In genomic region chr6:99746275-99746674, GRCm38 (mm10) we compare ENCODE assay signal across 35 mouse cellular contexts. TPM values are rescaled to one million over a fixed set of nuclear protein-coding genes. Genes with fewer than 3 reads are reported as not detected.
"Had no signal": no experiment of that assay in that cellular context is flagged by ENCODE, and none has a peak within 500 bp of the region (broad histone marks: within the 10 kb centered on the region; RNA-seq: fewer than 3 reads in every experiment).

No protein-coding gene starts in this region.

- H3K4me2 ChIP-seq: heart, embryonic 12.5 days; hindbrain, embryonic 13.5 days; hindbrain, embryonic 15.5 days; kidney, embryonic 15.5 days; limb, embryonic 13.5 days; limb, embryonic 15.5 days; liver, embryonic 12.5 days had no signal

- H3K36me3 ChIP-seq: heart, embryonic 10.5 days; heart, embryonic 12.5 days; hindbrain, embryonic 13.5 days; hindbrain, embryonic 15.5 days; kidney, embryonic 15.5 days; limb, embryonic 13.5 days; limb, embryonic 15.5 days; liver, embryonic 12.5 days had no signal

- ATAC-seq: hindbrain, postnatal 0 days; intestine, embryonic 16.5 days; liver, embryonic 12.5 days had no signal

- H3K9ac ChIP-seq: heart, embryonic 12.5 days; hindbrain, embryonic 13.5 days; hindbrain, embryonic 15.5 days; kidney, embryonic 15.5 days; limb, embryonic 13.5 days; limb, embryonic 15.5 days; liver, embryonic 12.5 days had no signal

- H3K9me3 ChIP-seq: heart, embryonic 10.5 days; heart, embryonic 12.5 days; hindbrain, embryonic 13.5 days; hindbrain, embryonic 15.5 days; kidney, embryonic 15.5 days; limb, embryonic 13.5 days; limb, embryonic 15.5 days; liver, embryonic 12.5 days had no signal

- H3K27me3 ChIP-seq: hindbrain, embryonic 15.5 days; kidney, embryonic 15.5 days; limb, embryonic 13.5 days; limb, embryonic 15.5 days had no signal

- H3K4me3 ChIP-seq: heart, embryonic 10.5 days; heart, embryonic 12.5 days; hindbrain, embryonic 13.5 days; hindbrain, embryonic 15.5 days; kidney, embryonic 15.5 days; limb, embryonic 13.5 days; limb, embryonic 15.5 days; liver, embryonic 12.5 days had no signal

- H3K27ac ChIP-seq: heart, embryonic 10.5 days; hindbrain, embryonic 13.5 days; hindbrain, embryonic 15.5 days; hindbrain, postnatal 0 days; kidney, embryonic 15.5 days; kidney, postnatal 0 days; limb, embryonic 13.5 days; limb, embryonic 15.5 days; liver, embryonic 12.5 days had no signal

- H3K4me1 ChIP-seq: heart, embryonic 10.5 days; hindbrain, embryonic 13.5 days; hindbrain, embryonic 15.5 days; kidney, embryonic 15.5 days; limb, embryonic 15.5 days; liver, embryonic 12.5 days had no signal

- DNase-seq: gastrocnemius, postnatal 14 days; gastrocnemius, postnatal 36 days; heart, postnatal 10 days; heart, postnatal 4 days; kidney, adult 11 months; kidney, adult 2 months; kidney, adult 9 months; kidney, postnatal 14 days; kidney, postnatal 36 days; layer of hippocampus, adult 9-11 months; layer of hippocampus, postnatal 36 days; left cerebral cortex, postnatal 4 days had no signal

RNA-seq across cellular contexts. Expression of gene Prok2, which starts 20.1 kb away (rescaled TPM):
- total RNA-seq: gastrocnemius, adult 18-20 months; gastrocnemius, adult 8-10 months; gastrocnemius, postnatal 14 days; gastrocnemius, postnatal 36 days; heart, adult 18-20 months; heart, adult 8-10 months; heart, postnatal 10 days; heart, postnatal 25 days; heart, postnatal 4 days; hindbrain, postnatal 0 days; liver, adult 2 months had no signal
- polyA plus RNA-seq: gonadal fat pad, adult 2 months; heart, embryonic 12.5 days; heart, embryonic 14.5 days; heart, embryonic 16.5 days; hindbrain, embryonic 11.5 days; intestine, embryonic 14.5 days; intestine, embryonic 16.5 days; kidney, embryonic 15.5 days; large intestine, adult 2 months; liver, adult 2 months; liver, embryonic 12.5 days had no signal
